Mouse (Mus musculus) heart, adult 2 months (tissue): ENCODE measurements around the gene Rgs21. TPM values are rescaled to one million over a fixed set of nuclear protein-coding genes. Genes with fewer than 3 reads are reported as not detected.

Experiments
- DNase-seq, 2 experiments: peaks; one replicate each; pipeline ENCODE4 v3.0.0; 2021
- H3K27ac ChIP-seq: fragments of 200-600 bp; 2 replicates; pipeline ENCODE4 v1.8.1; 2022
- H3K27me3 ChIP-seq: fragments of 200-500 bp; 2 replicates; pipeline ENCODE4 v1.6.1; 2012; ENCODE audit warnings: mild to moderate bottlenecking, low read length, inconsistent platforms, mixed read lengths; ENCODE audit not compliant: control insufficient read depth, insufficient read depth
- H3K36me3 ChIP-seq: fragments of 200-500 bp; 2 replicates; pipeline ENCODE4 v1.6.1; 2012; ENCODE audit warnings: low read length, inconsistent platforms; ENCODE audit not compliant: control insufficient read depth, insufficient read depth
- H3K4me1 ChIP-seq: fragments of 200-500 bp; 2 replicates; pipeline ENCODE4 v1.6.1; 2011; ENCODE audit warnings: low read length; ENCODE audit not compliant: control insufficient read depth, insufficient read depth
- H3K4me3 ChIP-seq: fragments of 200-600 bp; 2 replicates; pipeline ENCODE4 v1.8.1; 2022
- H3K79me2 ChIP-seq: fragments of 200-500 bp; replicated peaks from 2 replicates; pipeline ENCODE4 v1.6.1; 2012; ENCODE audit warnings: mild to moderate bottlenecking, inconsistent platforms, low read length, moderate library complexity, mixed read lengths; ENCODE audit not compliant: control insufficient read depth, insufficient read depth
- H3K9ac ChIP-seq: fragments of 200-500 bp; 2 replicates; pipeline ENCODE4 v1.6.1; 2012; ENCODE audit warnings: low read depth, mild to moderate bottlenecking, control low read depth, inconsistent platforms, low read length, mixed read lengths
- CTCF ChIP-seq: fragments of 200-600 bp; IDR thresholded peaks from 2 replicates; pipeline ENCODE4 v1.8.1; 2022; ENCODE audit warnings: antibody characterized with exemption, mild to moderate bottlenecking, moderate library complexity
- EP300 ChIP-seq: fragments of 200-500 bp; IDR thresholded peaks from 2 replicates; pipeline ENCODE4 v1.6.1; 2011; ENCODE audit warnings: low read depth, low read length, control low read depth; ENCODE audit not compliant: insufficient read depth
- POLR2A ChIP-seq: fragments of 200-500 bp; IDR thresholded peaks from 2 replicates; pipeline ENCODE4 v1.6.1; 2011; ENCODE audit warnings: mild to moderate bottlenecking, low read depth, low read length, control low read depth; ENCODE audit not compliant: insufficient read depth
- WGBS: fragments of 180-500 bp; shearing (Covaris S2); methylation state at CpG from one replicate; pipeline ENCODE4 v1.1.7; 2018; 5-methylcytosine and 5-hydroxymethylcytosine counted together
- intact Hi-C: fragments of 180-260 bp; cut with DNase I; formaldehyde crosslinking; loops from one replicate; pipeline ENCODE4 v1.15.1; 2025
- long read RNA-seq: library from polyadenylated mRNA; stranded (forward); transcript quantifications from one replicate; pipeline ENCODE4 v2.0.0, GENCODE M21; 2021
- polyA plus RNA-seq: library from polyadenylated mRNA; depleted of rRNA; stranded (reverse); fragments of >200 nt; gene quantifications from 2 replicates; pipeline ENCODE4 v1.2.3, GENCODE M21; 2012; rRNA removed
- total RNA-seq, 2 experiments: library from RNA; stranded (reverse); gene quantifications; 2 replicates each; pipeline ENCODE4 v1.2.3; 2021

Gene Rgs21
- total RNA-seq (not detected), polyA plus RNA-seq (not detected in 2 replicates)
- long read RNA-seq = 0 reads

DNA sequence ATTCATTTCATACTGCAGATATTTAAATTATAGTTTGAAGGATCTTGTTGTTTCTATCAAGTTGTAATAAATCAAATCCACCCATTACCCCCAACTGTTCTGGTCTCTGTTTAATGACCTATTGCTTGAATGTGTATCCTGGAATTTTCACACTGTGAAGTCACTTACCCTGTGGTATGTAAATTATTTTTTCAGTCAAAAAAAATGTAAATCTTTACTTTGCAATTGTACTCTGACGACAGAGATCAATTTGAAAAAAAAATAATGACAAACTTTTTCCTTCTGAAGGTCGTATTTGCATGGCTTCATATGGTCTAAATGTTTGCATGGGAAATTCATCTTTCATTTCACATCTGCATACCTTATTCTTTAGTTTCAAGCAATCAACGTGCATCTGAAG lies at the start of gene Rgs21:
Rgs21 (minus strand) TSS at position 101 of the 400 bp plus-strand sequence.
- H3K79me2 ChIP-seq = no peaks in the 10 kb centered on the region
- no peak within 1 kb of the TSS for H3K9ac ChIP-seq
- DNase-seq = no peak
- H3K27me3 ChIP-seq = no peaks in the 10 kb centered on the region
- H3K36me3 ChIP-seq = no peaks in the 10 kb centered on the region
- intact Hi-C loops = no loop called here
- no peak within 1 kb of the TSS for H3K4me3 ChIP-seq
- 57% methylated on average over 3 of the region's 3 CpGs for WGBS
- no peak for TF ChIP-seq POLR2A
- no peak for TF ChIP-seq CTCF
- TF ChIP-seq EP300 = no peak
- H3K27ac ChIP-seq = no peak within 1 kb of the TSS
- no peaks in the 10 kb centered on the region for H3K4me1 ChIP-seq

DNA sequence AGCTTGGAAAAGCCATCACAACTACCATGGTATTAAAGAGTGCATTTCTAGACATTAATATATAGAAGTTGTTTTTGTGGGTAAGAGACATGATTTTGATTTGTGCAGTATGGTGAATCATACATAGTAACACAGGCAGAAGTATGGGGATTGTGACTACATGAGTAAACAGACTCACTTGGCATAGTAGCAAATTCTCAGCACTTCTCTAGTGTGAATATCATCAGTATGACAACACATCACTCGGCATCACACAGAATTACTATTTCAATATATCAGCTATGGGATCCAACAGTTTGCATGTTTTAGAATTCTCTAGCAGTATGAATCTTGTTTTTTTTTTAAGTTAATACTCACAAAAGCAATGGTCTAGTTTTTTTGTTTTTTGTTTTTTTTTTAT lies 36.6 kb upstream of the Rgs21 start:
- Histone ChIP-seq H3K36me3 (no peaks in the 10 kb centered on the region), H3K27me3 (no peaks in the 10 kb centered on the region), H3K79me2 (no peaks in the 10 kb centered on the region), H3K9ac (no peak overlapping the region), H3K27ac (no peak overlapping the region), H3K4me1 (no peaks in the 10 kb centered on the region), H3K4me3 (no peak overlapping the region)
- 84% methylated on average over 1 of the region's 1 CpGs for WGBS
- intact Hi-C loops = no loop called here
- DNase-seq = no peak
- TF ChIP-seq EP300 = no peak
- TF ChIP-seq POLR2A = no peak
- no peak for TF ChIP-seq CTCF

DNA sequence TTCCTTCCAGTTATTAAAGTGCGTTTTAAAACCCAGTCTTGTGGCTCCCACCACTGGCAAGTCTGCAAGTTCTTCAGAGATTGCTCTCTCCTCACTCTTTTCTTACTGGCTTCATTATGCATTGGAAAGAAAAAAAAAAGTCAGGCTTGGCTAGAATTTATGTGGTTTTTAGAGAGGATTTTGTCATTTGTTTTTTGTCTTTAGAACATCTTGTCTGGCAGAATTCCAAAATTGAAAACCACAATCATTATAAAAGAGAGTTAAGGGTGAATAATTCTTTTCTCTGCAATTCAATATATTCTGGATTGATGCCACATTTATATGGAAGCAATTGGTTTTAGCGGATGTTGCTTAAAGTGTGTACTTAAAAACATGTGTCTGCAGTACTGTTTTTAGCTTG lies 35.5 kb upstream of the Rgs21 start:
- TF ChIP-seq CTCF = no peak
- TF ChIP-seq EP300 = no peak
- TF ChIP-seq POLR2A = no peak
- intact Hi-C loops = no loop called here
- H3K4me3 ChIP-seq = no peak overlapping the region
- H3K27me3 ChIP-seq = no peaks in the 10 kb centered on the region
- no peak for DNase-seq
- no peaks in the 10 kb centered on the region for H3K36me3 ChIP-seq
- no peaks in the 10 kb centered on the region for H3K79me2 ChIP-seq
- 67% methylated on average over 2 of the region's 2 CpGs for WGBS
- no peaks in the 10 kb centered on the region for H3K4me1 ChIP-seq
- no peak overlapping the region for H3K9ac ChIP-seq
- H3K27ac ChIP-seq = no peak overlapping the region

DNA sequence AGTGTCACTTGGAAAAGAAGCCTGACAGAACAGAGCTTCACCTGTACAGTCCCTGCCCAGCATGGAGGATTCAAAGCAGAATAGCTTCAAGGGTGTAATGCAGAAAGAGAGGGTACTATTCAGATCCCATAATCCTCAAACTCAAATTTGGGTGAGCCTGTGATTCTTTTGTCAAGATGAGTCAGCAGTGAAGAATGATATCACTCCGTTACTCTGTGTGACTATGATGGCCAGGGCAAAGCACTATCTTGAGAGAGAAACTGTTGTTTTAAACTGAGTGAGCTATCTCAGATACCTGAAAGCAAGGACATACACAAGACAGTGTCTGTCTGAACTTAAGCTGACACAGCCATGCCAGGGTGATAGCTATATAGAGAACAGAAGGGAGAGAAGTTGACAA lies 11.9 kb upstream of the Rgs21 start:
- intact Hi-C loops = no loop called here
- WGBS = 34% methylated on average over 1 of the region's 1 CpGs

DNA sequence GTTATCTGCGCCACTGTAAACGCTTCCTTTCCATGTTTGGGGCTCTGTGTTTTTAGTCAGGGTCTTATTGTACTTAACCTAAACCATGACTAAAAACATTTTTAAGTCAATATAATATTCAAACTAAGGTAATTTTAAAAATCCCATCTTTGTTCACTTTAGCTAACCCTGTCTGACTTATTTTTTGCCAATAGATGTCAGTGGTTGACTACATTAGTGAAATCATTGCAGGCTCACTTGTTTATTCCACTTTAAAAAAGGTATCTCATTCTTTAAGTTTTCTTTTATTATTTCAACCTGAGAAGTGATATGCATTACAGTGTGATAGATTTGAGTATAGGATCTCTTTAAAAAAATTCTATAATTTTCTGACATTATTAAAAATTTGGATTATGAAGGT lies 5.5 kb upstream of the Rgs21 start:
- H3K4me1 ChIP-seq = no peaks in the 10 kb centered on the region
- no peaks in the 10 kb centered on the region for H3K27me3 ChIP-seq
- no peak overlapping the region for H3K27ac ChIP-seq
- H3K79me2 ChIP-seq = no peaks in the 10 kb centered on the region
- TF ChIP-seq CTCF = peak; percentile 47
- TF ChIP-seq POLR2A = no peak
- WGBS = 89% methylated on average over 2 of the region's 2 CpGs
- no peak for DNase-seq
- no peaks in the 10 kb centered on the region for H3K36me3 ChIP-seq
- intact Hi-C loops = no loop called here
- H3K9ac ChIP-seq = no peak overlapping the region
- no peak overlapping the region for H3K4me3 ChIP-seq

More for the DNA sequence above, 11.9 kb upstream of the Rgs21 start:
- H3K9ac ChIP-seq = no peak overlapping the region
- no peak for DNase-seq
- H3K27me3 ChIP-seq = no peaks in the 10 kb centered on the region
- no peaks in the 10 kb centered on the region for H3K79me2 ChIP-seq
- H3K4me1 ChIP-seq = no peaks in the 10 kb centered on the region
- no peak for TF ChIP-seq CTCF
- no peak for TF ChIP-seq POLR2A
- TF ChIP-seq EP300 = no peak
- H3K27ac ChIP-seq = no peak overlapping the region
- no peaks in the 10 kb centered on the region for H3K36me3 ChIP-seq
- H3K4me3 ChIP-seq = no peak overlapping the region

DNA sequence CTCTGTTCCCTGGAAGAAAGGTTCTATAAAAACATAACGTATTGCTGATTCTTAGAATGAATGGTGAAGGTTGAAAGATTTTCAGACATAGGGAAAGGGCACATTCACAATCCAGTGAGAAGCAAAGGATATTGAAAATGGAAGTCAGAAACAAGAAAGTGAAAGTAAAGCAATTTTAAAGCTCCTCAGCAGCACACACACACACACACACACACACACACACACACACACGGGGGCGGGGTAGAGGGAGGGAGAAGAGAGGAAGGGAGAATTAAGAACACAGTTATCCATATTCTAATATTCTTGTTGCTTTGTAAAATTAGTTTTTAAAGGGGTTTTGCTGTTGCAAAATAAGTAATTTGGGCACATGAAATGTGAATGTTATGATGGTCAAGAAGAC lies 2.4 kb upstream of the Rgs21 start:
- Histone ChIP-seq H3K9ac (no peak overlapping the region), H3K27ac (no peak overlapping the region), H3K4me1 (no peaks in the 10 kb centered on the region), H3K36me3 (no peaks in the 10 kb centered on the region), H3K4me3 (no peak overlapping the region), H3K79me2 (no peaks in the 10 kb centered on the region), H3K27me3 (no peaks in the 10 kb centered on the region)
- intact Hi-C loops = no loop called here
- WGBS = 74% methylated on average over 3 of the region's 3 CpGs
- TF ChIP-seq EP300 = no peak
- no peak for TF ChIP-seq POLR2A
- no peak for TF ChIP-seq CTCF
- no peak for DNase-seq
